Mouse (Mus musculus): ENCODE results near the gene Rbm25. TPM values are rescaled to one million over a fixed set of nuclear protein-coding genes. Genes with fewer than 3 reads are reported as not detected.
A peak's percentile ranks its signal among the peaks of the same experiment; 100 is the strongest.

Rbm25 gene
- total RNA-seq, 2 experiments from 2014 or later = 124 to 131 TPM

DNA sequence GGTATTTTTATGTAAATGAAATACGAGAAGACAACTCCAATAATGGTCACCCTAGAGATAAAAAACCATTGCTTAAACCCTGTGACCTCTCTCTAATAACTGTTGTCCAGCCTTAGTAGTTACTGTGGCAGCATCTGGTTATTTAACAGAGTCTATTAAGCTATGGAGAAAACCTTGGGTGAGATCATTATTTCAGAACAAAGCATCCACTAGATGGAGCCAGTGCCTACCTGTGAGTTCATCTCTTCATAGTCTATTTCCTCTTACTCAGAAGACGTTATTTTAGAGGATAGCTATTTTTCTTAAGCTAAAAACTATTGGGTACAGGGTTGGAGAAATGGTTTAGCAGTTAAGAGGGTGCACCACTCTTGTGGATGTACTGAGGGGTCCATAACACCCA lies 82.7 kb downstream of the Rbm25 start:
- DNase-seq (ENCODE audit: extremely low spot score in 1 of 2, low spot score in 2 of 2) = peak in 1 of 2 experiments; percentile 66
- intact Hi-C loops (cut with DNase I) = loop anchor here (2.0 to 10.0 kb wide), 2 partner anchors 57 to 341 kb away; partner anchors contain the start of gene Acot3

DNA sequence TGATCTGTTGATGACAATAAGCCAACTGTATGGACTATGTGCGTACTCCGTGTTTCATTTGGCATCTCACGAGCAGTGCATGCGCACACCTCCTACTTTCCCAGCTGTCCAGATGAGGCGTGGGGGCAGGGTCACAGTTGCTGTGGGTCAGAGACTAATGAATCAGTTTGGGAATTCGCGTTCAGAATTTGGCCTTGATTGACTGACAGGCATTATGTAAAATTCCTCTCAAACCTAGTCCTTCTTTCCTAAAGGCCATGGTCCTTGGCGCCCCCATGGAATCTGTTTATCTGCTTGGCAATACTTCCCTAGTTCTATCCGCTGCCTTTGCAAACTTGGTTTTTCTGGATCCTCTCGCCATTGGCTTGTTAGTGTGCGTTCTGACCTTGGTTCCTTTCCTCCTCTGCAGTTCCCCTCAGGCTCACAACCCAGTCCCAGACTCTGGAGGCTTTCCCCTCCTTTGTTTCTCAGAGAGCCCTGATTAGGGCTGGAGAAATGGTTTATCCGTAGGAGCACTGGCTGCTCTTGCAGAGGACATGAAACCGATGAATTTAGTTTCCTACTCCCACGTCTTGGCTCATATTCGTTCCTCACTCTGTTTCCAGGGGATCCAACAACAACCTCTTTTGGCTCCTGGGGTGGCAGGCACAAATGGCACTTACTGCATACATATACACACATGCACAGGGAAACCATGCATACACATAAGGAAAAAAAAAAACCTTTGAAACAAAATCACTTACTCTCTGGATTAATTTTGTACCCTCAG lies 85.6 kb downstream of the Rbm25 start:
- DNase-seq (ENCODE audit: extremely low spot score in 1 of 2, low spot score in 2 of 2) = peak in 1 of 2 experiments; percentile 13
- intact Hi-C loops (cut with DNase I) = loop anchor here (10.0 kb wide), 1 partner anchor 338 kb away; the partner anchor contains the start of gene Acot3

DNA sequence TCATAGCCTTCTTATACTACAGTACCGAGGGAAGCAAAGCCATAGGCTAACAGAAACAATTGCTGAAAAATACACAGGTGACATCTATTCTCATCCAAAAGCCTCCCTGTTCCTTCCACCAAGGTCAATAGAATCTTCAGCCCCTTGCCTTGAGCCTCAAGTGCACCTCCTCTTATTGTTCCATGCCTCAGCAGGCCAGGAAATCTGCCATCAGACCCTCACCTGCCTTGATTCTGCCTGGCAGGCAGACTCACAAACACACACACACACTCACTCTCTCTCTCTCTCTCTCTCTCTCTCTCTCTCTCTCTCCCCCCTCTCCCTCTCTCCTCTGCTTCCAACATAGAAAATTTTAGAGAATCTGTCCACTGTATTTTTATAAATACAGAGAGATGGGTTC lies 88.4 kb downstream of the Rbm25 start:
- no peak for DNase-seq (ENCODE audit: extremely low spot score in 1 of 2, low spot score in 2 of 2)
- intact Hi-C loops (cut with DNase I) = loop anchor here (10.0 kb wide), 1 partner anchor 335 kb away; the partner anchor contains the start of gene Acot3

DNA sequence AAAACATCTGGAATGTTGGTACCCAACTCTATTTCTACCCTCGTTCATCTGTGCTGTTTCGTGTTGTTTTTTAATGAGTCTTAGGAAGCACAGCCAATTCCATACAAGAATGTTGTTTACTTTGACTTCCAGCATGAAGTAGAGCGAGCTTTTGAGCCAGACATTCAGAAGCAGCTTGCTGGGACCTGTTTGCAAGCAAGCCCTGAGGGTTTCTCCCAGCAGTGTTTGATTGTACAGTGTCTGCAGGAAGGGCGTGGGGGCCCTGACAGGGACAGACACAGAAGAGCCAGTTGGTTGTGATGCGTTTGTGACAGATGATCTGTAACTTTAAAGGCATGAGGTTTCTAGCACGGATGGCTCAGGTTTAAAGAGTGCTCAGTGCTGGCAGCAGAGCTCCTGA lies 90.2 kb downstream of the Rbm25 start:
- no peak for DNase-seq (ENCODE audit: extremely low spot score in 1 of 2, low spot score in 2 of 2)
- intact Hi-C loops (cut with DNase I) = loop anchor here (10.0 kb wide), 1 partner anchor 204 kb away; the partner anchor contains the start of gene Numb

DNA sequence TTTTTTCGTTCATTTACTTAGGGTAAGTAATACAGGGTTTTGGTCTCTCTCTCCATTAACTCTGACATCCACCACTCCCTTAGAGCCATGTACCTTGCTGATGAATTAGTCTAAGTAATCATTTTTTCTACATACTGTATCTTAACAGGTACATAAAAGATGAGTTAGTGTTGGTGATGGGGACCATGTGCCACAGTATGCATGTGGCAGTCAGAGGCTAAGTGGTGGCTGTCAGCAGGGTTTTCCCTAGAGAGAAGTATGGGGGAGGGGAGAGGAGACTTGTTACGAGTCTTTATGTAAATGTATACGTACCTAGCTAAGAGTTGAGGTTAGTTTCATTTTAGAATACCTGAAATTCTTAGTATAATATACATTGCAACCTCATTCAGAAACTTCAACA lies 92.0 kb downstream of the Rbm25 start:
- no peak for DNase-seq (ENCODE audit: extremely low spot score in 1 of 2, low spot score in 2 of 2)
- intact Hi-C loops (cut with DNase I) = loop anchor here (10.0 kb wide), 1 partner anchor 202 kb away; the partner anchor contains the start of gene Numb

DNA sequence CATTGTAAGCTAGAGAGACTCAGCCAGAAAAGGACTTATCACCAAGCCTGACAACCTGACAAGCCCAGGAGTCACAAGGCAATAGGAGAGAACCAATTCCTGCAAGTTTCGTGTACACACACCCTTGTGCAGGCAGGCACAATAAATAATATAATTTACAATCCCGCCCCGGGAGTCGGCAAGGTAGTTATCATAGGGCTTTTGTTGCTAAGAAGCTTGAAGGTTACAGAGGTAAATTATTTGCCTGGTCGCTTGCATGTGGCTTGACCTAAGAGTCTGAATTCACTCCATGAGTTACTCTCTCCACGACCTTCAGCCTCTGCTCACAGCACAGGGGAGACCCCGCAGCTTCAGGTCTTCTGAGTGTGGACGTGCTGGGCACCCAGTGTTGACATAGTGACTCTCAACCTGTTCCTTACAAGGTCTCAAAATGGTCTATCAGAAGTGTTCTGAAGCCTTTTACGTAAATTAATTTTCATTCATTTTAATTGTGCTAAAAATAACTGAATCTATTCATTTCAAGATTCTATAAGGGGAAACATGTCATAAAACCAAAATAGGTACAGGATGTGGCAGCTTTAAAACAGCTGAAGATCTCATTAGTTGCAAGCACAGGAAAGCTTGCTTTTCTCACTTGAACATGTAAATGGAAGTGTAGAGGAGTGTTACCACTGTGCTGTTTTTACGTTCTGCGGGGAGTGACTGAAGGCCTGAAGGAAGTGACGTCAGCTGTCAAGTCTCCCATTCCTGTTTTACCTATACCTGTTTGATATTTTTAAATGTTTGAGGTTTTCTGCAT lies 95.7 kb downstream of the Rbm25 start:
- DNase-seq (ENCODE audit: extremely low spot score in 1 of 2, low spot score in 2 of 2) = peak in 1 of 2 experiments; percentile 9
- intact Hi-C loops (cut with DNase I) = loop anchor here (10.0 kb wide), 1 partner anchor 198 kb away; the partner anchor contains the start of gene Numb

DNA sequence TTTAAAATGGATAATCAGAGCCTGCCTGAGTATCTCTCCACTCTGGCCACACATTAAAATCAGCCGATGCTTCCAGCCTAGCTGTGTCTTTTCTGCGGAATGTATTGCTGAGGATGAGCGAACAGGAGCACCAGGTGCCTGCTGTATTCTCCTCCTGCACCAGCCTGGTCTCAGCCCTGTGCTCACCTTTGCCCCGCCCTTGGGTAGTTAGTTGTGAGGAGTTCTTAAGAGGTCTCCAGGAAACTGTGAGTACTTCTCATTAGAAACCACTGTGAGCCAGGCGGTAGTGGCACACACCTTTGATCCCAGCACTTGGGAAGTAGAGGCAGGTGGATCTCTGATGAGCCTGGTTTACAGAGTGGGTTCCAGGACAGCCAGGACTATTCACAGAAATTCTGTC lies 101.2 kb downstream of the Rbm25 start:
- intact Hi-C loops (cut with DNase I) = no loop called here
- no peak for DNase-seq (ENCODE audit: extremely low spot score in 1 of 2, low spot score in 2 of 2)

Other genes with a start within 250 kb of the Rbm25 start
- 1 to 10 TPM; 7.7 to 8.1 TPM for gene Dpf3, start 143.5 kb upstream of the Rbm25 start, total RNA-seq (2021)
- gene Dcaf4, start 110.8 kb upstream of the Rbm25 start, total RNA-seq (2021) = 10 to 100 TPM; 28.7 to 32.3 TPM
- 10 to 100 TPM; 37.2 to 40.3 TPM for gene Zfyve1, start 34.0 kb upstream of the Rbm25 start, total RNA-seq (2021)
- 10 to 100 TPM; 63.2 to 66.8 TPM for gene Psen1, start 56.9 kb downstream of the Rbm25 start, total RNA-seq (2021)
- gene Papln, start 132.4 kb downstream of the Rbm25 start, total RNA-seq (2021) = 10 to 100 TPM; 23.1 to 26.2 TPM